Mouse (Mus musculus) olfactory bulb, adult 2 months (tissue): ENCODE measurements around the gene Sirt3.

Experiments used
- CTCF ChIP-seq: fragments of 200-500 bp; IDR thresholded peaks from 2 replicates; pipeline ENCODE4 v1.5.1; 2012; ENCODE audit warnings: low read depth, mild to moderate bottlenecking, low read length, moderate library complexity; ENCODE audit not compliant: insufficient read depth
- POLR2A ChIP-seq: fragments of 200-500 bp; IDR thresholded peaks from 2 replicates; pipeline ENCODE4 v1.6.1; 2012; ENCODE audit warnings: mild to moderate bottlenecking, low read depth, low read length, moderate library complexity; ENCODE audit not compliant: insufficient read depth

DNA sequence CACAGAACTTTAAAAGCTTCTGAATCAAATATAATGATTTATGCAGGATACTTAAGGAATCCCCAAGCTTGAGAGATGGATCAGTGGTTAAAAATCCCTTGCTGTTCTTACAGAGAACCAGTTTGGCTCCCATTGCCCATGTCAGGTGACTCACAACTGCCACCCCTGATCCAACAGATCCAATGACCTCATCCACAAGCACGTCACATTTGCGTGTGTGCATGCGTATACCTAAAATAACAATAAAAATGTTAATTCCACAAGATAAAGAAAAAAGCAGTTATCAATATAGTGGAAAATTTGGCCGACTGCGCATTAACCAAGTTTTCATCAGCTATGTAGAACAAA is 60.8 kb downstream of the Sirt3 start:
- TF ChIP-seq POLR2A (no peak), CTCF (no peak)
